Mouse (Mus musculus): ENCODE measurements at regions not wholly inside any gene's neighbourhood (a gene's known extent, or its start where the extent isn't known, plus 50 kb on each side); places are given as distances from the start of the nearest gene placed in this dataset.

- 82% methylated on average over 1 of the region's 1 CpGs for WGBS
- no peaks in the 10 kb centered on the region for H3K9me3 ChIP-seq (ENCODE audit: control insufficient read depth, low read length)
- H3K4me1 ChIP-seq (ENCODE audit: control insufficient read depth, insufficient read depth, low read length): no peaks in the 10 kb centered on the region
- no peak overlapping the region for H3K27ac ChIP-seq (ENCODE audit: low read depth, low read length)
- no peaks in the 10 kb centered on the region for H3K27me3 ChIP-seq (ENCODE audit: control insufficient read depth, insufficient read depth, low read length)
- no peaks in the 10 kb centered on the region for H3K36me3 ChIP-seq (ENCODE audit: control insufficient read depth, insufficient read depth, low read length)
- H3K9ac ChIP-seq (ENCODE audit: low read length): no peak overlapping the region
- DNase-seq (ENCODE audit: low spot score): no peak
- no peak overlapping the region for H3K4me2 ChIP-seq (ENCODE audit: low read depth)
- no peak for ATAC-seq (ENCODE audit: insufficient read depth, low FRiP score, low TSS enrichment)
- H3K4me3 ChIP-seq (ENCODE audit: low read depth, low read length): no peak overlapping the region
Observed at GRCm38 (mm10) chr4:70160525-70161224, 249.6 kb downstream of the Cdk5rap2 start.

- no peak for DNase-seq (ENCODE audit: low spot score)
- H3K4me2 ChIP-seq (ENCODE audit: low read depth): no peak overlapping the region
- H3K36me3 ChIP-seq (ENCODE audit: control insufficient read depth, insufficient read depth, low read length): no peaks in the 10 kb centered on the region
- no peak overlapping the region for H3K9ac ChIP-seq (ENCODE audit: low read length)
- no peaks in the 10 kb centered on the region for H3K27me3 ChIP-seq (ENCODE audit: control insufficient read depth, insufficient read depth, low read length)
- no peak overlapping the region for H3K4me3 ChIP-seq (ENCODE audit: low read depth, low read length)
- no peak overlapping the region for H3K27ac ChIP-seq (ENCODE audit: low read depth, low read length)
- ATAC-seq (ENCODE audit: insufficient read depth, low FRiP score, low TSS enrichment): no peak
- H3K4me1 ChIP-seq (ENCODE audit: control insufficient read depth, insufficient read depth, low read length): no peaks in the 10 kb centered on the region
- 87% methylated on average over 1 of the region's 1 CpGs for WGBS
- no peaks in the 10 kb centered on the region for H3K9me3 ChIP-seq (ENCODE audit: control insufficient read depth, low read length)
Observed at GRCm38 (mm10) chr4:70160062-70160461, 250.2 kb downstream of the Cdk5rap2 start.

- no peaks in the 10 kb centered on the region for H3K9me3 ChIP-seq (ENCODE audit: control insufficient read depth, low read length)
- DNase-seq (ENCODE audit: low spot score) (no peak), ATAC-seq (ENCODE audit: insufficient read depth, low FRiP score, low TSS enrichment) (no peak)
- H3K36me3 ChIP-seq (ENCODE audit: control insufficient read depth, insufficient read depth, low read length): no peaks in the 10 kb centered on the region
- H3K27ac ChIP-seq (ENCODE audit: low read depth, low read length): no peak overlapping the region
- no peak overlapping the region for H3K4me3 ChIP-seq (ENCODE audit: low read depth, low read length)
- no peak overlapping the region for H3K9ac ChIP-seq (ENCODE audit: low read length)
- 53% methylated on average over 3 of the region's 3 CpGs for WGBS
- no peaks in the 10 kb centered on the region for H3K27me3 ChIP-seq (ENCODE audit: control insufficient read depth, insufficient read depth, low read length)
- no peaks in the 10 kb centered on the region for H3K4me1 ChIP-seq (ENCODE audit: control insufficient read depth, insufficient read depth, low read length)
- no peak overlapping the region for H3K4me2 ChIP-seq (ENCODE audit: low read depth)
Observed at GRCm38 (mm10) chr4:70153179-70153578, 257.1 kb downstream of the Cdk5rap2 start.

- DNase-seq (ENCODE audit: low spot score) (no peak), ATAC-seq (ENCODE audit: insufficient read depth, low FRiP score, low TSS enrichment) (no peak)
- H3K4me1 ChIP-seq (ENCODE audit: control insufficient read depth, insufficient read depth, low read length): no peaks in the 10 kb centered on the region
- no peaks in the 10 kb centered on the region for H3K27me3 ChIP-seq (ENCODE audit: control insufficient read depth, insufficient read depth, low read length)
- no peak overlapping the region for H3K27ac ChIP-seq (ENCODE audit: low read depth, low read length)
- H3K36me3 ChIP-seq (ENCODE audit: control insufficient read depth, insufficient read depth, low read length): no peaks in the 10 kb centered on the region
- no peak overlapping the region for H3K9ac ChIP-seq (ENCODE audit: low read length)
- no peak overlapping the region for H3K4me3 ChIP-seq (ENCODE audit: low read depth, low read length)
- no peak overlapping the region for H3K4me2 ChIP-seq (ENCODE audit: low read depth)
- no peaks in the 10 kb centered on the region for H3K9me3 ChIP-seq (ENCODE audit: control insufficient read depth, low read length)
Observed at GRCm38 (mm10) chr4:70109011-70109410, 301.2 kb downstream of the Cdk5rap2 start.

GRCm38 (mm10) chr4:70105776-70106175 lies 304.5 kb downstream of the Cdk5rap2 start:
- 67% methylated on average over 2 of the region's 2 CpGs for WGBS
- Histone ChIP-seq H3K27ac (ENCODE audit: low read depth, low read length) (no peak overlapping the region), H3K4me2 (ENCODE audit: low read depth) (no peak overlapping the region), H3K9ac (ENCODE audit: low read length) (no peak overlapping the region), H3K36me3 (ENCODE audit: control insufficient read depth, insufficient read depth, low read length) (no peaks in the 10 kb centered on the region), H3K4me1 (ENCODE audit: control insufficient read depth, insufficient read depth, low read length) (no peaks in the 10 kb centered on the region), H3K9me3 (ENCODE audit: control insufficient read depth, low read length) (no peaks in the 10 kb centered on the region), H3K4me3 (ENCODE audit: low read depth, low read length) (no peak overlapping the region), H3K27me3 (ENCODE audit: control insufficient read depth, insufficient read depth, low read length) (no peaks in the 10 kb centered on the region)
- DNase-seq (ENCODE audit: low spot score): no peak
- no peak for ATAC-seq (ENCODE audit: insufficient read depth, low FRiP score, low TSS enrichment)

GRCm38 (mm10) chr4:70097353-70097752 lies 312.9 kb downstream of the Cdk5rap2 start:
- Histone ChIP-seq H3K27ac (ENCODE audit: low read depth, low read length) (no peak overlapping the region), H3K27me3 (ENCODE audit: control insufficient read depth, insufficient read depth, low read length) (no peaks in the 10 kb centered on the region), H3K9ac (ENCODE audit: low read length) (no peak overlapping the region), H3K9me3 (ENCODE audit: control insufficient read depth, low read length) (no peaks in the 10 kb centered on the region), H3K4me3 (ENCODE audit: low read depth, low read length) (no peak overlapping the region), H3K36me3 (ENCODE audit: control insufficient read depth, insufficient read depth, low read length) (no peaks in the 10 kb centered on the region), H3K4me2 (ENCODE audit: low read depth) (no peak overlapping the region), H3K4me1 (ENCODE audit: control insufficient read depth, insufficient read depth, low read length) (no peaks in the 10 kb centered on the region)
- 87% methylated on average over 3 of the region's 3 CpGs for WGBS
- ATAC-seq (ENCODE audit: insufficient read depth, low FRiP score, low TSS enrichment) (no peak), DNase-seq (ENCODE audit: low spot score) (no peak)

- no peak for DNase-seq (ENCODE audit: low spot score)
- Histone ChIP-seq H3K4me1 (ENCODE audit: control insufficient read depth, insufficient read depth, low read length) (no peaks in the 10 kb centered on the region), H3K4me3 (ENCODE audit: low read depth, low read length) (no peak overlapping the region), H3K9ac (ENCODE audit: low read length) (no peak overlapping the region), H3K36me3 (ENCODE audit: control insufficient read depth, insufficient read depth, low read length) (no peaks in the 10 kb centered on the region), H3K9me3 (ENCODE audit: control insufficient read depth, low read length) (no peaks in the 10 kb centered on the region), H3K27me3 (ENCODE audit: control insufficient read depth, insufficient read depth, low read length) (no peaks in the 10 kb centered on the region), H3K27ac (ENCODE audit: low read depth, low read length) (no peak overlapping the region), H3K4me2 (ENCODE audit: low read depth) (no peak overlapping the region)
- ATAC-seq (ENCODE audit: insufficient read depth, low FRiP score, low TSS enrichment): no peak
Observed at GRCm38 (mm10) chr4:70078206-70078605, 332.0 kb downstream of the Cdk5rap2 start.

- no peaks in the 10 kb centered on the region for H3K36me3 ChIP-seq (ENCODE audit: control insufficient read depth, insufficient read depth, low read length)
- 79% methylated on average over 1 of the region's 1 CpGs for WGBS
- no peak overlapping the region for H3K4me3 ChIP-seq (ENCODE audit: low read depth, low read length)
- no peak for ATAC-seq (ENCODE audit: insufficient read depth, low FRiP score, low TSS enrichment)
- no peaks in the 10 kb centered on the region for H3K9me3 ChIP-seq (ENCODE audit: control insufficient read depth, low read length)
- H3K27me3 ChIP-seq (ENCODE audit: control insufficient read depth, insufficient read depth, low read length): no peaks in the 10 kb centered on the region
- H3K27ac ChIP-seq (ENCODE audit: low read depth, low read length): no peak overlapping the region
- no peak overlapping the region for H3K9ac ChIP-seq (ENCODE audit: low read length)
- no peak for DNase-seq (ENCODE audit: low spot score)
- no peak overlapping the region for H3K4me2 ChIP-seq (ENCODE audit: low read depth)
- no peaks in the 10 kb centered on the region for H3K4me1 ChIP-seq (ENCODE audit: control insufficient read depth, insufficient read depth, low read length)
Observed at GRCm38 (mm10) chr4:70062516-70062915, 347.7 kb downstream of the Cdk5rap2 start.

- Histone ChIP-seq H3K36me3 (ENCODE audit: control insufficient read depth, insufficient read depth, low read length) (no peaks in the 10 kb centered on the region), H3K4me3 (ENCODE audit: low read depth, low read length) (no peak overlapping the region), H3K27ac (ENCODE audit: low read depth, low read length) (no peak overlapping the region), H3K27me3 (ENCODE audit: control insufficient read depth, insufficient read depth, low read length) (no peaks in the 10 kb centered on the region), H3K9ac (ENCODE audit: low read length) (no peak overlapping the region), H3K4me1 (ENCODE audit: control insufficient read depth, insufficient read depth, low read length) (no peaks in the 10 kb centered on the region), H3K9me3 (ENCODE audit: control insufficient read depth, low read length) (no peaks in the 10 kb centered on the region), H3K4me2 (ENCODE audit: low read depth) (no peak overlapping the region)
- no peak for DNase-seq (ENCODE audit: low spot score)
- no peak for ATAC-seq (ENCODE audit: insufficient read depth, low FRiP score, low TSS enrichment)
- WGBS: 67% methylated on average over 12 of the region's 12 CpGs
Observed at GRCm38 (mm10) chr4:70058831-70059544, 351.3 kb downstream of the Cdk5rap2 start.
